Mouse (Mus musculus) MN1 (cell line): ENCODE data around the gene Tbc1d14.
A peak's percentile ranks its signal among the peaks of the same experiment; 100 is the strongest.

Experiments
- DNase-seq: peaks from one replicate; pipeline ENCODE4 v3.0.0-alpha.2; 2016; ENCODE audit warnings: low spot score

The Tbc1d14 gene

GRCm38 (mm10) chr5:36576457-36576856 lies 16.6 kb downstream of the Tbc1d14 start:
- DNase-seq, result no peak

GRCm38 (mm10) chr5:36575745-36576144 lies 17.3 kb downstream of the Tbc1d14 start:
- no peak for DNase-seq

- DNase-seq, result no peak
Observed at GRCm38 (mm10) chr5:36575227-36575626, 17.8 kb downstream of the Tbc1d14 start.

GRCm38 (mm10) chr5:36574147-36574870 lies 18.8 kb downstream of the Tbc1d14 start:
- peak; percentile 51 for DNase-seq

- no peak for DNase-seq
Observed at GRCm38 (mm10) chr5:36573354-36573753, 19.7 kb downstream of the Tbc1d14 start.

- no peak for DNase-seq
Observed at GRCm38 (mm10) chr5:36571371-36571770, 21.7 kb downstream of the Tbc1d14 start.

- no peak for DNase-seq
Observed at GRCm38 (mm10) chr5:36570546-36571245, 22.4 kb downstream of the Tbc1d14 start.

- DNase-seq, result no peak
Observed at GRCm38 (mm10) chr5:36570098-36570497, 23.0 kb downstream of the Tbc1d14 start.

- DNase-seq, result no peak
Observed at GRCm38 (mm10) chr5:36568118-36568517, 25.0 kb downstream of the Tbc1d14 start.

GRCm38 (mm10) chr5:36567627-36568026 lies 25.4 kb downstream of the Tbc1d14 start:
- no peak for DNase-seq

GRCm38 (mm10) chr5:36564530-36564929 lies 28.5 kb downstream of the Tbc1d14 start:
- no peak for DNase-seq

- no peak for DNase-seq
Observed at GRCm38 (mm10) chr5:36563741-36564140, 29.3 kb downstream of the Tbc1d14 start.

GRCm38 (mm10) chr5:36562791-36563445 lies 30.2 kb downstream of the Tbc1d14 start:
- DNase-seq, result no peak

GRCm38 (mm10) chr5:36561509-36561908 lies 31.6 kb downstream of the Tbc1d14 start:
- DNase-seq, result peak; percentile 35

- DNase-seq, result no peak
Observed at GRCm38 (mm10) chr5:36560490-36560889, 32.6 kb downstream of the Tbc1d14 start.

GRCm38 (mm10) chr5:36559510-36560235 lies 33.4 kb downstream of the Tbc1d14 start:
- no peak for DNase-seq

- no peak for DNase-seq
Observed at GRCm38 (mm10) chr5:36559106-36559505, 34.0 kb downstream of the Tbc1d14 start.

GRCm38 (mm10) chr5:36558526-36558925 lies 34.5 kb downstream of the Tbc1d14 start:
- DNase-seq, result no peak

GRCm38 (mm10) chr5:36557584-36558308 lies 35.3 kb downstream of the Tbc1d14 start:
- DNase-seq, result no peak

GRCm38 (mm10) chr5:36556906-36557305 lies 36.2 kb downstream of the Tbc1d14 start:
- DNase-seq, result no peak

GRCm38 (mm10) chr5:36556289-36556688 lies 36.8 kb downstream of the Tbc1d14 start:
- DNase-seq, result no peak

- no peak for DNase-seq
Observed at GRCm38 (mm10) chr5:36554496-36554895, 38.6 kb downstream of the Tbc1d14 start.
